Mouse (Mus musculus): ENCODE data around the gene Tmem239.

Tmem239 gene

GRCm38 (mm10) chr2:130452266-130452665 lies 46.0 kb downstream of the Tmem239 start:
- DNase-seq: no peak

GRCm38 (mm10) chr2:130453421-130453820 lies 47.1 kb downstream of the Tmem239 start:
- no peak for DNase-seq

- no peak for DNase-seq
Measured at GRCm38 (mm10) chr2:130454748-130455370, 48.6 kb downstream of the Tmem239 start.

Data from kidney, adult 9 months (tissue).